Mouse (Mus musculus) heart, embryonic 14.5 days (tissue): ENCODE measurements around the gene Ankzf1. TPM values are rescaled to one million over a fixed set of nuclear protein-coding genes. Genes with fewer than 3 reads are reported as not detected.
A peak's percentile ranks its signal among the peaks of the same experiment; 100 is the strongest.

Experiments used
- ATAC-seq: fragments of 200-750 bp; cut with Nextera tagmentation; 2 replicates; pipeline ENCODE4 v1.8.0; 2017; ENCODE audit warnings: low read depth, moderate TSS enrichment; ENCODE audit not compliant: insufficient number of reproducible peaks, insufficient read depth, low FRiP score
- H3K27ac ChIP-seq, 2 experiments: fragments of 200-500 bp in 1 of 2; fragments of 300-500 bp in 1 of 2; sonication (generic) in 1 of 2; replicated peaks in 1 of 2; 2 replicates each; pipeline ENCODE4 v1.5.1; 2012 to 2014; ENCODE audit warnings: low read depth in 2 of 2, low read length in 2 of 2, control low read depth in 1 of 2, mild to moderate bottlenecking in 1 of 2, mixed read lengths in 1 of 2; ENCODE audit not compliant: control insufficient read depth in 1 of 2, insufficient read depth in 1 of 2
- H3K27me3 ChIP-seq: fragments of 300-500 bp; sonication (generic); 2 replicates; pipeline ENCODE4 v1.6.1; 2014; ENCODE audit warnings: mild to moderate bottlenecking, low read length, control low read depth; ENCODE audit not compliant: control insufficient read depth, insufficient read depth
- H3K36me3 ChIP-seq: fragments of 300-500 bp; sonication (generic); 2 replicates; pipeline ENCODE4 v1.6.1; 2014; ENCODE audit warnings: mild to moderate bottlenecking, control low read depth, low read length, mixed read lengths; ENCODE audit not compliant: control insufficient read depth, insufficient read depth
- H3K4me1 ChIP-seq, 2 experiments: fragments of 200-500 bp in 1 of 2; fragments of 300-500 bp in 1 of 2; sonication (generic) in 1 of 2; 2 replicates each; pipeline ENCODE4 v1.6.1; 2012 to 2014; ENCODE audit warnings: low read length in 2 of 2, control low read depth in 1 of 2, mixed read lengths in 1 of 2; ENCODE audit not compliant: control insufficient read depth in 2 of 2, insufficient read depth in 2 of 2
- H3K4me2 ChIP-seq: fragments of 300-500 bp; sonication (generic); 2 replicates; pipeline ENCODE4 v1.6.1; 2014; ENCODE audit warnings: mild to moderate bottlenecking, low read length
- H3K4me3 ChIP-seq, 2 experiments: fragments of 200-500 bp in 1 of 2; fragments of 300-500 bp in 1 of 2; sonication (generic) in 1 of 2; 2 replicates each; pipeline ENCODE4 v1.5.1; 2012 to 2014; ENCODE audit warnings: low read length in 2 of 2, mild to moderate bottlenecking in 2 of 2, control low read depth in 1 of 2, low read depth in 1 of 2, moderate library complexity in 1 of 2; ENCODE audit not compliant: control insufficient read depth in 1 of 2, insufficient read depth in 1 of 2
- H3K9ac ChIP-seq: fragments of 300-500 bp; sonication (generic); 2 replicates; pipeline ENCODE4 v1.6.1; 2014; ENCODE audit warnings: mild to moderate bottlenecking, low read length
- H3K9me3 ChIP-seq: fragments of 300-500 bp; sonication (generic); 2 replicates; pipeline ENCODE4 v1.6.1; 2016; ENCODE audit warnings: low read length, control low read depth; ENCODE audit not compliant: control insufficient read depth
- WGBS: fragments of 180-500 bp; shearing (Covaris S2); extraction: QIAGEN DNeasy Blood & Tissue Kit; methylation state at CpG from one replicate; pipeline ENCODE4 v1.1.7; 2014; 5-methylcytosine and 5-hydroxymethylcytosine counted together
- polyA plus RNA-seq: library from polyadenylated mRNA; unstranded; fragments of >200 nt; fragmentation: Nextera tagmentation; extraction: Ambion mirVana; gene quantifications from 2 replicates; pipeline ENCODE4 v1.2.1, GENCODE M21; 2014

The Ankzf1 gene
- polyA plus RNA-seq, 1 experiment from 2014 or later, result 19.8 TPM

DNA sequence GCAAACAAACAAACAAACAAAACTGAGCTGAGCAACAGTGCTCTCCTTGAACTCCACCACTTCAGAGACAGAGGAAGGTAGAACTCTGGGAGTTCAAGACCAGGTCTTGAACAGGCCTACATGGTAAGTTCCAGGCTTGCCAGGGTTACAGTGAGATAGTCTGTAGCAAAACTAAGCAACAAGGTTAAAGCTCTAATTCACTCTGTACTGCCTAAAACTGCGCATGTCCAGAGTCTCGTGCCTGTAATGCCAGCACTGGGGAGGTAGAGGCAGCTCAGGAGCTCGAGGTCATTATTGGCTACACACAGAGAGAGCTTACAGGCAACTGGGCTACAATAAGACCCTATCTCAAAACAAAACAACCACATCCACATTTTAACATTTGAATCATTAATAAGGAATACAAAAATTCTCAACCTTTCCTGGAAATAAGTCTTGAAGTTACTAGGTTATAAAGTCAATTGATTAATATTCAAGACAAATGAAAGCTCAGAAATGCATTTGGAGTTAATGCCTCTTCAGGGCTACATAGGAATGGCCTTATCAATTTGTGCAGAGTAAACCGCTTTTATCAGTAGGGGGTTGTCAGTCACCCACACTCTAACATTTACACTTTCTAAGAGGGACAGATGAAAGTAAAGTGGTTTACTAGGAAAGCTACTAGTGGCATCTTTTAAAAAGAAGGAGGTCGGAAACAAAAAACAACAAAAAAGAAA lies 32.3 kb upstream of the Ankzf1 start:
- Histone ChIP-seq H3K27ac (no peak overlapping the region), H3K4me1 (no peaks in the 10 kb centered on the region), H3K27me3 (no peaks in the 10 kb centered on the region), H3K9me3 (no peaks in the 10 kb centered on the region), H3K4me2 (no peak overlapping the region), H3K36me3 (no peaks in the 10 kb centered on the region), H3K4me3 (no peak overlapping the region), H3K9ac (no peak overlapping the region)
- 41% methylated on average over 5 of the region's 5 CpGs for WGBS
- ATAC-seq, result no peak

DNA sequence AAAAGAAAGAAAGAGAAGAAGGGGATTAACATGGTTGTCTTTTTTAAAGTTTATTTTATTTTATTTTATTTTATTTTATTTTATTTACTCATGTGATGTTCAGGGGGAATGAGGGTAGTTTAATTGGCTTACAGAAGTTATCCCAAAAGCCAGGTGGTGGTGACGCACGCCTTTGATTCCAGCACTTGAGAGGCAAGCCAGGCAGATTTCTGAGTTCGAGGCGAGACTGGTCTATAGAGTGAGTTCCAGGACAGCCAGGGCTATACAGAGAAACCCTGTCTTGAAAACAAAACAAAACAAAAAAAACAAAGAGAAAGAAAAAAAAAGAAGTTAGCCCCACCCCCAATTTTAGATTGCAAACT lies 31.7 kb upstream of the Ankzf1 start:
- 52% methylated on average over 4 of the region's 4 CpGs for WGBS
- ATAC-seq, result no peak
- no peak overlapping the region for H3K4me2 ChIP-seq

DNA sequence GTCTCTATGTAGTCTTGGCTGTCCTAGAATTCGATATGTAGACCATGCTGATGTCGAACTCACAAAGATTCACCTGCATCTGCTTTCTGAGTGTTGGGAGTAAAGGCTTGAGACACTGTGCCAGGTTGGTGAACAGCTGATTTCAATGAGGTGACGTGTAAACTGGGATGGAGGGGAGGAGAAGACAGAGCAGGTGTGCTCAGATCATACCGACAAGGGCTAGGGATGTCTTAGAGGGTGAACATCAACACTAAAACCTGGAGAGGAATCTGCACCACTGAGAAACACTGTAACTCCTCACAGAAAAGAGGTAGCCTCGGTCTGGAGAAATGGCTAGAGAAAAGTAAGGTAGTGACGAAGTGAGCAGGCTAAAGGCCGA lies 23.9 kb upstream of the Ankzf1 start:
- H3K27me3 ChIP-seq, result no peaks in the 10 kb centered on the region
- ATAC-seq, result 0 out of 2 replicates have a peak, but pooled peaks have one; percentile 6
- peak overlapping the region; percentile 81 for H3K9ac ChIP-seq
- H3K27ac ChIP-seq, result peak overlapping the region; percentile 58 to 83
- WGBS, result 11% methylated on average over 7 of the region's 7 CpGs
- H3K9me3 ChIP-seq, result no peaks in the 10 kb centered on the region
- peaks cover 34% of the 10 kb centered on the region for H3K36me3 ChIP-seq
- H3K4me2 ChIP-seq, result peak overlapping the region; percentile 77
- peaks cover 5 to 9% of the 10 kb centered on the region in 2 experiments for H3K4me1 ChIP-seq
- H3K4me3 ChIP-seq, result peak overlapping the region; percentile 51 to 83

More for the DNA sequence above, 31.7 kb upstream of the Ankzf1 start:
- no peaks in the 10 kb centered on the region for H3K36me3 ChIP-seq
- H3K4me3 ChIP-seq, result no peak overlapping the region
- H3K9me3 ChIP-seq, result no peaks in the 10 kb centered on the region
- no peak overlapping the region for H3K27ac ChIP-seq
- H3K9ac ChIP-seq, result no peak overlapping the region
- no peaks in the 10 kb centered on the region for H3K4me1 ChIP-seq
- H3K27me3 ChIP-seq, result no peaks in the 10 kb centered on the region

DNA sequence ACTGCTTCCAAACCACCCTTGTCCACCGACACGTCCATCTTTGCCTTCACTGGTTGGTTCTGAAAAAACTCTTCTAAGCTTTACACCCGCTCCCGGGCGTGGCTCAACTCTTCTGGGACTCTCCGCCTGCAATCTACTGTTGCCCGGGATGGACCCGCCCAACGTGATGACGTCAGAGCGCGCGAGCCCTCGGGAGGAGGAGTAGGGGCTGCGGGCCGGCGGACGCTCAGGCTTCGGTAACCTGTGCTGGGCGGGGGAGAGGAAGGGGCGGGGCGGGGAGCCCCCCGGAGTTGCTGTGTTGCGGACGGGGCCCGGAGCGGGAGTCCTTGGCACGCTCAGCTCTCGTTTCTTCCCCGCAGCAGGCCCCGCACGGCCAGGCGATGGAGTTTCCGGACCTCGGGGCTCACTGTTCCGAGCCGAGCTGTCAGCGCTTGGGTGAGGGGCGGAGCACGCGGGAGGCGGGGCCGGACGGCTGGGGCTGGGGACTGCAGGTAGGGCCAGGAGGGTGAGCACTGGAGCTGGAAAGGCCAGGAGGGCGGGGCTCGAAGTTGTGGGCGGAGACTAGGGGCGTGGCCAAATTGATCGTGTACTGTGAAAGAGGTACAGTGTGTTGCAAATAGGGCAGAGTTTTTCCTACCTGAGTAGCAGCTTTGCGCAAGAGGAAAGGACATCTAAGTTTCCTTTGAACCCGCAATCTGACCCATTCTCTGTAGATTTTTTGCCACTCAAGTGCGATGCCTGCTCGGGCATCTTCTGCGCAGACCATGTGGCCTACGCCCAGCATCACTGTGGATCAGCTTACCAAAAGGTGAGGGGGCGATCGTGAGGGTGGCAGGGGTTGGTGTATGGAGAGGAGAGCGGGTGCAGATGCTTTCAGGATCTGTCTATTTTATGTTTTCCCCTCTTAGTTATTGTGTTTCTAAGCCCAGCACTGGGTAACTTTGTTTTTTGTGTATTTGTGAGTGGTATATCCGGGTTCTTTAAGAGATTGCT lies 23.2 kb upstream of the Ankzf1 start, which contains the start of gene Zfand2b:
Gene Zfand2b (plus strand): TSS at position 175 of the 993 bp plus-strand sequence.
- Histone ChIP-seq H3K27ac (peak within 1 kb of the TSS; percentile 58 to 83), H3K4me3 (peak within 1 kb of the TSS; percentile 75 to 83), H3K9ac (peak within 1 kb of the TSS; percentile 81), H3K4me2 (peak within 1 kb of the TSS; percentile 77), H3K27me3 (no peaks in the 10 kb centered on the region), H3K36me3 (peaks cover 41% of the 10 kb centered on the region), H3K4me1 (peaks cover 5 to 9% of the 10 kb centered on the region in 2 experiments), H3K9me3 (no peaks in the 10 kb centered on the region)
- ATAC-seq, result peak; percentile 98
- 1% methylated on average over 57 of the region's 59 CpGs for WGBS

DNA sequence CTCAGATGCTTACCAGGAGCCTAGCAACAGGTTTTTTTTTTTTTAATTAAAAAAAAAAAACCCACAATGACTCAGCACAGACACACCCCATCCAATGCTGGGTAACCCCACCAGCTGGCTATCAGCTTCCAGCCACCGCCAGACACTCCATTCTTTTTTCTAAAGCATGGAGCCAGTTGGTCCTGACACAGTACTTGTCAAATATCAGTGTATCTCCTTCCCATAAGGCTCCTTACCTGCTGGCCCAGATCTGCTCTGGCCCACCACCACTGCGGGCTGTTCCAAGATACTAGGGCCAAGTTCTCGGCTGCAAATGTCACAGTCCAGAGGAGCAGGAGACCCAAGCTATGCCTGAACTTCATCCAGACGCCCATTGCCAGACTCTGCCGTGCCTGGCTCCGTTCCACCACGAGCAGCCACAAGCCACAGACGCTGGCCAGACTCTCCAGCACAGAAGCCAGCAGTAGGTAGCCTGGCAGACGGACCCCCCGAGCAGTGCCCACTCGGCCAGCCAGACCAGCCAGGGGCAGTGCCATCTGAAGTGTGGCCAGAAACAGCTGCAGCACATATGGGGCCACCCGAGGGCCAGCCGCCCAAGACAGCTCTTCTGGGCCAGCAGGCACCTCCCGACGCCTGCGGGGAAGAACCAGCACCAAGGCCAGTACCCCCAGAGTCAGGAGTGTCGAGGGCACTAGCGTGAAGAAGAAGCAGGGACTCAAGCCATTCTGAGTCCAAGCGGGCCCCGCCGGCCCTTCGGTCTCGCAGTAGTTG lies 12.4 kb upstream of the Ankzf1 start:
- Histone ChIP-seq H3K4me3 (peak overlapping the region; percentile 62 to 63), H3K27me3 (no peaks in the 10 kb centered on the region), H3K4me1 (peaks cover 4 to 14% of the 10 kb centered on the region in 2 experiments; a peak in 3 of 4 replicates), H3K27ac (peak overlapping the region in 1 of 2 experiments; percentile 35; a peak in 1 of 4 replicates), H3K9me3 (no peaks in the 10 kb centered on the region), H3K4me2 (peak overlapping the region; percentile 97), H3K36me3 (peaks cover 64% of the 10 kb centered on the region), H3K9ac (peak overlapping the region; percentile 73)
- 7% methylated on average over 22 of the region's 23 CpGs for WGBS
- ATAC-seq, result peak; percentile 14; the same call in 1 of the 2 replicates

- peak within 1 kb of the TSS; percentile 73 for H3K9ac ChIP-seq
- peaks cover 64% of the 10 kb centered on the region for H3K36me3 ChIP-seq
- H3K27ac ChIP-seq, result peak within 1 kb of the TSS in 1 of 2 experiments; percentile 35; a peak in 1 of 4 replicates
- H3K4me2 ChIP-seq, result peak within 1 kb of the TSS; percentile 97
- no peaks in the 10 kb centered on the region for H3K27me3 ChIP-seq
- peak within 1 kb of the TSS; percentile 62 to 63 for H3K4me3 ChIP-seq
- H3K9me3 ChIP-seq, result no peaks in the 10 kb centered on the region
- peaks cover 4 to 14% of the 10 kb centered on the region in 2 experiments; a peak in 3 of 4 replicates for H3K4me1 ChIP-seq
- ATAC-seq, result peak; percentile 82
- under 1% methylated on average over 30 of the region's 31 CpGs for WGBS
Measured at GRCm38 (mm10) chr1:75180105-75180590, 11.8 kb upstream of the Ankzf1 start, which contains the start of gene Abcb6. Abcb6 (minus strand) TSS chr1:75180392.
